Mouse (Mus musculus) heart, adult 2 months (tissue): Measurements from ENCODE around the gene Serpina1e.
"Not testable (repeated sequence)": the region's sequence is repeated elsewhere in the genome, so short reads cannot be mapped to it uniquely, and the experiment has no call there.

Experiments
- CTCF ChIP-seq: fragments of 200-600 bp; IDR thresholded peaks from 2 replicates; pipeline ENCODE4 v1.8.1; 2022; ENCODE audit warnings: antibody characterized with exemption, mild to moderate bottlenecking, moderate library complexity
- EP300 ChIP-seq: fragments of 200-500 bp; IDR thresholded peaks from 2 replicates; pipeline ENCODE4 v1.6.1; 2011; ENCODE audit warnings: low read depth, low read length, control low read depth; ENCODE audit not compliant: insufficient read depth

GRCm38 (mm10) chr12:103909181-103909580 lies 49.6 kb downstream of the Serpina1e start:
- not testable (repeated sequence) for TF ChIP-seq CTCF, EP300
